Mouse (Mus musculus) olfactory bulb, adult 2 months (tissue): Measurements from ENCODE around the gene Cpm. TPM values are rescaled to one million over a fixed set of nuclear protein-coding genes. Genes with fewer than 3 reads are reported as not detected.

Experiments
- H3K27ac ChIP-seq: fragments of 200-500 bp; 2 replicates; pipeline ENCODE4 v1.5.1; 2012; ENCODE audit warnings: low read depth, low read length; ENCODE audit not compliant: insufficient read depth
- H3K4me1 ChIP-seq: fragments of 200-500 bp; 2 replicates; pipeline ENCODE4 v1.6.1; 2012; ENCODE audit warnings: low read length; ENCODE audit not compliant: control insufficient read depth, insufficient read depth
- H3K4me3 ChIP-seq: fragments of 200-500 bp; 2 replicates; pipeline ENCODE4 v1.5.1; 2012; ENCODE audit warnings: mild to moderate bottlenecking, low read depth, low read length, moderate library complexity; ENCODE audit not compliant: insufficient read depth
- CTCF ChIP-seq: fragments of 200-500 bp; IDR thresholded peaks from 2 replicates; pipeline ENCODE4 v1.5.1; 2012; ENCODE audit warnings: low read depth, mild to moderate bottlenecking, low read length, moderate library complexity; ENCODE audit not compliant: insufficient read depth
- POLR2A ChIP-seq: fragments of 200-500 bp; IDR thresholded peaks from 2 replicates; pipeline ENCODE4 v1.6.1; 2012; ENCODE audit warnings: mild to moderate bottlenecking, low read depth, low read length, moderate library complexity; ENCODE audit not compliant: insufficient read depth
- WGBS: fragments of 180-500 bp; shearing (Covaris S2); methylation state at CpG from one replicate; pipeline ENCODE4 v1.1.7; 2018; 5-methylcytosine and 5-hydroxymethylcytosine counted together
- polyA plus RNA-seq: library from polyadenylated mRNA; stranded (reverse); fragments of >200 nt; gene quantifications from 2 replicates; pipeline ENCODE4 v1.2.4, GENCODE M21; 2012; ENCODE audit warnings: low replicate concordance; ENCODE audit not compliant: missing spikeins, insufficient read depth, insufficient read length

Gene Cpm
- polyA plus RNA-seq, 1 experiment: not detected

DNA sequence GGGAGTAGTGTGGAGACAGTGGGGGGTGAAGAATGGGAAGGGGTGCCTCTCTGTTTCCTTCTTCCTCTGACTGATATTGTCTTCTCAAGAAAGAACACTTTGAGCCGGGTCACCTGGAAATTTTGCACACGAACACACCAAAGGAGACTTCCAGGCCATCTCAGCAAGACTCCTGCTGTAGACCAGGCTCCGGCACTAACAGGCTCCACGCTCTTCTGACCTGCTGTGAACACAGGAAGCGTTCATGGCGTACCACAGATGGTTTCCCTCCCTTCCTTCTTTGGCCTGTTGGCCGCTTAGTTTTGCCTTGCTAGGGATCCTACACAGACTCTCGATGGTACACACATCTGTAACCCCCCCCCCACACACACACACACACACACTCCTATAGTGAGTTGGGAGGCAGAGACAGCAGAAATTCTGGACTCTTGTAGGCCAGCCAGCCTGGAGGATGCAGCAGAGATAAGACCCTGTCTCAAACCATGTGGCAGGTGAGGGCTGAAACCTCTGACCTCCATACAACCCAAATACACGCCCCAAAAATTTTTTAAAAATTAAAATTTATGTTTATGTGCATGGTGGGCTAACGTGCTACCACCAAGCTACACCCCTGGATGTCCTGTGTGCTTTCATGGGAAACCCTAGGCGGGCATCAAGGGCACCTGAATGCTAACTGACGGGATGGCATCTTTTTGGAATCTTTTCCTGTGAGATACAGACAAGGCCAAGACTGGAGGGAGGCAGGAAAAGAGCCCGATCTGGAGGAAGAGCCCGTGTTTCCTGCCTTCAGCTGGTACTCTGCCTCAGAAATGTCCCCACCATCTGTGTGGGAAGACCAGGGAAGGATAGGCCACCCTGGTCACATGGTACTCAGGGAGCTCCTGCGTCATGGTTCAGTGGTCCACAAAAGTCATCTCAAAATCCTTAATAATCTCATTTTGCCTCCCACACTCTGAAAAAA is 23.7 kb upstream of the Cpm start:
- 94% methylated on average over 15 of the region's 15 CpGs for WGBS
- no peak overlapping the region for H3K4me3 ChIP-seq
- TF ChIP-seq CTCF (no peak), POLR2A (no peak)
- no peak overlapping the region for H3K27ac ChIP-seq
- H3K4me1 ChIP-seq: peaks cover 3% of the 10 kb centered on the region; the same call in 1 of the 2 replicates

DNA sequence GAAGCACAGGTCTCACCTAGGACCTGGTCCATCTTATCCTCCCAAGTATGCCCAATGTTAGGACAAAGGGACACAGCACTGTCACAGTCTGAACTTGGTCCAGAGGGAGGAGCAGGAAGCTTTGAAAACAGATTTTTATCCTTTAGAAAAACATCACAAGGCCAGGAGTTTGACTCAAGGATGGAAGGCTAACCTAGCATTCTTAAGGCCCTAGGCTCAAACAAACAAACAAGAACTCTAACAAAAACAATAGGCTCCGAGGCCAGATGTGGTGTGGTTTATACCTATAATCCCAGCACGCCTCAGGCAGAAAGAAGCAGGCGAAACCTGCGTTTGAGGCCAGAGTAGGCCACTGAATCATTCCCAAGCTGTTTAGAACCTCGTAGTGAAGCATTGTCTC is 22.9 kb upstream of the Cpm start:
- 91% methylated on average over 5 of the region's 5 CpGs for WGBS
- TF ChIP-seq POLR2A (no peak), CTCF (no peak)
- peaks cover 3% of the 10 kb centered on the region; the same call in 1 of the 2 replicates for H3K4me1 ChIP-seq
- H3K27ac ChIP-seq: no peak overlapping the region
- no peak overlapping the region for H3K4me3 ChIP-seq

DNA sequence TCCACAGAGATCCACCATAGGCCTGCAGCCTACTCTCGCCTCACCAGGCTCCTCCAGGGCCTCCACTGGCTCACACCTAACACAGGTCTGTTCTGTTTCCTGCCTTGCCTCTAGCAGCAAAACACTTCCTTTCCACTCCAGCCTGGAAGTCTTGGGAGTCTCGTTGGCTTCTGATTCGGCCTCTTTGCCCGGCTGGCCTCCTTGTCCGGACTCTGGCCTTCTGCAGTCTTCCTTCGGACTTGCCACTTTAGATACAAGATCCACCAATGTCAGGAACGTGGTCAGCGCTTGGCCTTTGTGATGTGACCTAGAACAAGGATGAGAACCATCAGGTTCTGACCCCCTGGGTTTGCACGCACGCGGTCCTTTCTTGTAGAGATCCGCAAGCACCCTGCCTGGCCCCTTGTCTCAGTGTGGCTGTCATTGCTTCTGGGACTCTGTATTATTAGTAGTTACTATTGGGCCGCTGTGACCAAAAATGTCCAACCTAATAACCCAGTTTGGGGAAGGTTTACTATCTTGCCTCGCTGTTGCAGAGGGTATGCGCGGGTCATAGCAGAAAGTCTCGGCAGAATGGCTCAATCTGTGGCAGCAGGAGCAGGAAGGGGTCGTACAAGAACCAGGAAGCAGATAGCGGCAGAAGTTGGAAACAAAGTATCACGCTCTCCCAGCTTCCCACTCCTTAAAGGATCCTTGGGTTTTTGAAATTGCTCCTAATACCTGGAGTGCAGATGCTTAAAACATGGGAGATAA is 22.1 kb upstream of the Cpm start:
- TF ChIP-seq CTCF (no peak), POLR2A (no peak)
- 95% methylated on average over 20 of the region's 20 CpGs for WGBS
- Histone ChIP-seq H3K4me3 (no peak overlapping the region), H3K4me1 (peaks cover 3% of the 10 kb centered on the region; the same call in 1 of the 2 replicates), H3K27ac (no peak overlapping the region)

GRCm38 (mm10) chr10:117607804-117608279 is 21.5 kb upstream of the Cpm start:
- Histone ChIP-seq H3K4me3 (no peak overlapping the region), H3K4me1 (peaks cover 3% of the 10 kb centered on the region; the same call in 1 of the 2 replicates), H3K27ac (no peak overlapping the region)
- WGBS: 96% methylated on average over 10 of the region's 10 CpGs
- no peak for TF ChIP-seq POLR2A
- TF ChIP-seq CTCF: no peak

DNA sequence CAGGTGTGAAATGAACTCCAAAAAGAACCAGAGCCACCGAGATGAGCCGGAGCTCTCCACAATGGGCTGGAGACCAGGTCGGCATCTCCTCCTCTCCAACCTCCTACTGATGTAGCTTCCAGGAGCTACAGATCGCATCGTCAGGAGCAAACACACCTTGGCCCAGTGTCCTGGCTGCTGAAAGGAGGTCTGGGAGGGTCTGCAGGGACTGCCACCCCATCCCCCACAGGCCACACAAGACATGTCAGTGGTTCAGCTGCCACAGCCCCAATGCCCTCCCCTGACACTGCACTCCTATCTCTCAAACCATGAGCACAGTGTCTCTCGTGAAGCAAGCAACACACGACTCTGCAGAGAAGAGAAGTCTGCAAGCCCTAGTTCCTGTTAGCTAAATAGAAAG is 20.8 kb upstream of the Cpm start:
- TF ChIP-seq POLR2A (no peak), CTCF (no peak)
- WGBS: 97% methylated on average over 7 of the region's 7 CpGs
- H3K4me3 ChIP-seq: no peak overlapping the region
- H3K27ac ChIP-seq: no peak overlapping the region
- peaks cover 2% of the 10 kb centered on the region; the same call in 1 of the 2 replicates for H3K4me1 ChIP-seq

DNA sequence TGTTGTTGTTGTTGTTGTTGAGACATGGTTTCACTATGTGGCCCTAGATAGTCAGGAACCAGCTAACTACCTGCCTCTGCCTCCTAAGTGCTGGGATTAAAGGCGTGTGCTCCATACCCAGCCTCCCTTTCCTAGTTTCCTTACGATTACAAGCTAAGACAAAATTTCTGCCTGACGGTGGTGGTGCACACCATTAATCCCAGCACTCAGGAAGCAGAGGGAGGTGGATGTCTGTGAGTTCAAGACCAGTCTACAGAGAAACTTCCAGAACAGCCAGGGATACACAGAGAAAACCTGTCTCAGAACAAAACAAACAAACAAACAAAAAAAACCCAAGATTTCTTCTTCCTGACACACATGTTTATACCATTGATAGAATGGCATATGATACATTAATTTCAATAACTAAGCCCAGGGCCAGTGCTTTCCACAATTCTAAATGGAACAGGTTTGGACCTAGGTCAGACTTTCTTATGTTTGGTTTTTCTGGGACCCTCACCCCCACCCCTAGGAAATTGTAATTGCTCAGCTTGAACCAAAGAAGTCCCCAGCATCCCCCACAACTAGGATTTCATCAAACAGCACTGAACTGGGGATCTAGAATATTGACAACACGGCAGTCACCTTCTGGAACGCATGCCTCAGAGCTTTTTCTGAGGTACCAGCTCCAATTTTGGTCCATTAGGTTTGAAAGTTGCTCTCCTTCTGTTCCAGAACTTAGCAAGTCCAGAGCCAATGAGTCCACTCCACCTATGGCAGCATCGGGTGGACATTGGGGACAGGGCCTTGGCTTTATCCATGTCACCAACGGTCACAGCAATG is 20.1 kb upstream of the Cpm start:
- Histone ChIP-seq H3K4me1 (no peaks in the 10 kb centered on the region), H3K27ac (no peak overlapping the region), H3K4me3 (no peak overlapping the region)
- TF ChIP-seq CTCF: no peak
- TF ChIP-seq POLR2A: no peak
- 96% methylated on average over 7 of the region's 7 CpGs for WGBS

DNA sequence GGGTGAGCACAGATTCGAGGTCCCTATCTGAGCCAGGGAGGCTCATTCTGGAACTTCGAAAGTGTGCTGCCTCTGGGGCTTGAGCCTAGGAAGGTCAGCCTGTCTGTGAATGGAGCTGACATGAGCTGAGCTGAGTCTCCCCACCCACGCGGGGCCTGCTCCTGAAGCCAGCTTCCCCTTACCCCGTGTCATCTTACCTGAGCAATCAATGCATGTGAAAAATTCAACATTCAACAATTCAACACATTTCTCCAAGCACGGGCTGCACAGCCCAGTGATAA is 19.6 kb upstream of the Cpm start:
- H3K4me1 ChIP-seq: no peaks in the 10 kb centered on the region
- TF ChIP-seq CTCF: no peak
- TF ChIP-seq POLR2A: no peak
- no peak overlapping the region for H3K4me3 ChIP-seq
- no peak overlapping the region for H3K27ac ChIP-seq
- WGBS: 93% methylated on average over 6 of the region's 6 CpGs

- TF ChIP-seq POLR2A (no peak), CTCF (no peak)
- no peaks in the 10 kb centered on the region for H3K4me1 ChIP-seq
- no peak overlapping the region for H3K27ac ChIP-seq
- H3K4me3 ChIP-seq: no peak overlapping the region
- WGBS: 93% methylated on average over 5 of the region's 5 CpGs
Measured at GRCm38 (mm10) chr10:117610160-117610764, 19.0 kb upstream of the Cpm start.
